Mouse (Mus musculus): Measurements from ENCODE around the gene Naaladl2. TPM values are rescaled to one million over a fixed set of nuclear protein-coding genes. Genes with fewer than 3 reads are reported as not detected.

Gene Naaladl2
- polyA plus RNA-seq, 1 experiment from 2014 or later = 3.3 TPM

DNA sequence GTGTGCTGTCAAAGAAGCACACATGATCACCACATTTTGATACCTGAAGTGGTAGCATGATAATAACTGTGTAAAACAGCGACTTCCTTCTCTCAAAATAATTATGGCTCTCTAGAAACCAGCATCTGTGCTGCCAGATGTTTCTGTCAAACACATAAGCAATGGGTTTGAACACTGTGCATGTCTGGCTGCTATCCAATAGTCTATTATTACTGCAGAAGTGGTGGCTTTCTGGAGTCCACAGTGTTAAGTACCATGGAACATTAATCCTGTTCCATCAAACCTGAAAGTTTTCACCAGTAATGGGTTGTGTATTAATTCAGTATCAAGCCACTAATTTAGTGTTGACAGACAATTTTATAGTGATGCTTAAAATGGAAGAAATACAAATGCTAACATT, 629.1 kb downstream of the Naaladl2 start:
- no peak overlapping the region for H3K4me3 ChIP-seq (ENCODE audit: low read length)
- 38% methylated on average over 1 of the region's 1 CpGs for WGBS
- no peaks in the 10 kb centered on the region for H3K27me3 ChIP-seq (replicated peaks; ENCODE audit: control insufficient read depth, insufficient read depth, low read length)
- H3K9ac ChIP-seq (ENCODE audit: low read depth, low read length) = no peak overlapping the region
- no peak for ATAC-seq
- H3K36me3 ChIP-seq (ENCODE audit: control insufficient read depth, insufficient read depth, low read length) = no peaks in the 10 kb centered on the region
- H3K4me1 ChIP-seq (ENCODE audit: control insufficient read depth, insufficient read depth, low read length) = no peaks in the 10 kb centered on the region
- no peak overlapping the region for H3K4me2 ChIP-seq (ENCODE audit: low read depth, low read length)
- no peaks in the 10 kb centered on the region for H3K9me3 ChIP-seq (ENCODE audit: control insufficient read depth, low read length)
- H3K27ac ChIP-seq (ENCODE audit: low read length) = no peak overlapping the region

DNA sequence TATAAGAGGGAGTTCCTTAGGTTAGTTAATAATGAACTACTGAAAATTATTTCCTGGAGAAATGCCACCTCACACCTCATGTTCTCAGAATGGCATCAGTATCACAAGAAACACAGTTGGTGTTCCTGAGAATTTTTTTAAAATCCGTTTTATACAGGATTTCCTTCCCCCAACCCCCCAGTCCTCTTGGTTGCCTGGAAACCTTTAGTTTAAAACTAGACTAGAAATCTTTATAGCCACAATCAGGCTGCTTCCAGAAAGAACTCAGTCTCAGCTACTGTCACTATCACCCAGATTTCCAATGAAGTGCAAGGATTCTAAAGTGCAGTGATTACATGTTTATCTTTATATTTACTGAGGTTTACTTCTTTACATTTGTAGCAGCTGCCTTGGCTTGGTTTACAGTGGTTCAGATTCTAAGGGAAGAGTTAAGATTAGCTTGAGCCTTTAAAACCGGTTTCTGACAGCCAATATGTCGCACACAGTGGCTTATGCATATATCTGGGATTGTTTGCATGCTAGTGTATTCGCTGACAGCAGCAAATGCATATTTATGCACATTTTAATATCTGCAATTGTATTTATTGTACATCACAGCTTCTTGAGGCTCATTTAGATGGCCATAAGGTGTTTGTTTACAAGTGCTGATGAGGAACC, 657.5 kb downstream of the Naaladl2 start:
- WGBS = 62% methylated on average over 4 of the region's 4 CpGs
- no peaks in the 10 kb centered on the region for H3K9me3 ChIP-seq (ENCODE audit: control insufficient read depth, low read length)
- no peak for ATAC-seq

DNA sequence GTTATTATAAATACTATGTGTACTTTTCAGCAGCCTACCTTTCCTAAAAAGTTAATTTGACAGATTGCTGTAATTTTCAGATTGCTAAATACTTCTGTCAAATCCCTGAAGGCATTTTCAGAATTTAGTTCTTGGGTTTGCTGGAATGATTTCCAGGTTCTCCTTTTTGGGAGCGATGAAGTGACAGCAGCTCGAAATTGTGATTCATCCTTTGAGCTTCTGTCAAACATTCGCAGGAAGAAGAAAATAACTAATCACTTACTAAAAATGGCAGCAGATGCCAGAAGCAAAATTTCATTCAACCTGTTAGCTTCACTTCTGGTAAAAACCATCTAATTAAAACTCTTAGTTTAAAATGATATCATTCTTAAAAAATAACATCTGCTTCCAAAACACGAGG, 680.1 kb downstream of the Naaladl2 start:
- H3K4me1 ChIP-seq (ENCODE audit: control insufficient read depth, insufficient read depth, low read length) = no peaks in the 10 kb centered on the region
- WGBS = 85% methylated on average over 4 of the region's 4 CpGs

More for the DNA sequence above, 657.5 kb downstream of the Naaladl2 start:
- H3K4me2 ChIP-seq (ENCODE audit: low read depth, low read length) = no peak overlapping the region
- no peak overlapping the region for H3K27ac ChIP-seq (ENCODE audit: low read length)
- H3K4me3 ChIP-seq (ENCODE audit: low read length) = no peak overlapping the region
- no peak overlapping the region for H3K9ac ChIP-seq (ENCODE audit: low read depth, low read length)
- no peaks in the 10 kb centered on the region; the same call in 1 of the 2 replicates for H3K4me1 ChIP-seq (ENCODE audit: control insufficient read depth, insufficient read depth, low read length)
- no peaks in the 10 kb centered on the region for H3K27me3 ChIP-seq (replicated peaks; ENCODE audit: control insufficient read depth, insufficient read depth, low read length)
- no peaks in the 10 kb centered on the region for H3K36me3 ChIP-seq (ENCODE audit: control insufficient read depth, insufficient read depth, low read length)

DNA sequence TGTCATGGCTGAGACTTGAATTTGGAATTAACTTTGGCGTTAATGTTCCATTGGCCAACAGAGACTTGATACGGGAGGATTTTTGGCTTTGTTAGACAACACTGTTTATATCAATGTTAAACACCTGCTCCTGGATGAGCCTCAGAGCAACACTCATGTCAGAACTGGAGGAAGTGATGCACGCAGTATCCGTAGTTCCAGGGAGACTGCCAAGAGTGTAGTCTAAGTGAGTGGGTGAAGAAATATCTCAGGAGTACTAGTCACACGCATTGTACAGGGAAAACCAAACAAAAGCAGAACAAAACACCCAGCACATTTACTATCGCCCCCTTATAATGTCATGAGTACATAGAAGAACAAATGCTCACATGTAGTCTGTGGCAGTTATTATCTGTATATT, 703.4 kb downstream of the Naaladl2 start:
- Histone ChIP-seq H3K4me2 (ENCODE audit: low read depth, low read length) (no peak overlapping the region), H3K36me3 (ENCODE audit: control insufficient read depth, insufficient read depth, low read length) (no peaks in the 10 kb centered on the region), H3K27me3 (replicated peaks; ENCODE audit: control insufficient read depth, insufficient read depth, low read length) (no peaks in the 10 kb centered on the region), H3K9ac (ENCODE audit: low read depth, low read length) (no peak overlapping the region), H3K27ac (ENCODE audit: low read length) (no peak overlapping the region), H3K4me1 (ENCODE audit: control insufficient read depth, insufficient read depth, low read length) (no peaks in the 10 kb centered on the region), H3K9me3 (ENCODE audit: control insufficient read depth, low read length) (no peaks in the 10 kb centered on the region), H3K4me3 (ENCODE audit: low read length) (no peak overlapping the region)
- no peak for ATAC-seq
- 69% methylated on average over 6 of the region's 6 CpGs for WGBS

More for the DNA sequence above, 680.1 kb downstream of the Naaladl2 start:
- no peaks in the 10 kb centered on the region for H3K36me3 ChIP-seq (ENCODE audit: control insufficient read depth, insufficient read depth, low read length)
- no peak for ATAC-seq
- no peak overlapping the region for H3K9ac ChIP-seq (ENCODE audit: low read depth, low read length)
- H3K4me2 ChIP-seq (ENCODE audit: low read depth, low read length) = no peak overlapping the region
- H3K9me3 ChIP-seq (ENCODE audit: control insufficient read depth, low read length) = no peaks in the 10 kb centered on the region
- no peak overlapping the region for H3K4me3 ChIP-seq (ENCODE audit: low read length)
- no peaks in the 10 kb centered on the region for H3K27me3 ChIP-seq (replicated peaks; ENCODE audit: control insufficient read depth, insufficient read depth, low read length)
- no peak overlapping the region for H3K27ac ChIP-seq (ENCODE audit: low read length)

DNA sequence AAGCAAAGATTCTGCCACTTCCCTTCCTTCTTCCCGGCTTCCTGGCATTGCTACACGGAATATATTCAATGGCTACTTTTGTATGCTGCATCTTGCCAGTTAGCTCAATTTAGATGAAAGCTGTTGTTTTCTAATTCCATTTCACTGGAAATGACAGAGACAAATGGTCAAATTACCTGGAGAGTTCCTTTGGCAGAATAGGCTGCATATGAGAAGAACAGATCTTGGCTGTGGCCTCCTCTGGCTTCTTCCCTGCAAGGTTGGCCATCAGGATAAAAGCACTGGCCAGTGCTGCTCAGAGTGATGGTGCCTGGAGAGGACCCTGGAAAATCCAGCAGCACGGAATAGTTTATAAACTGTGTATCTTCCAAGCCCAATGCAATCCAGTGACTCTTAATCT, 711.3 kb downstream of the Naaladl2 start:
- ATAC-seq = no peak

DNA sequence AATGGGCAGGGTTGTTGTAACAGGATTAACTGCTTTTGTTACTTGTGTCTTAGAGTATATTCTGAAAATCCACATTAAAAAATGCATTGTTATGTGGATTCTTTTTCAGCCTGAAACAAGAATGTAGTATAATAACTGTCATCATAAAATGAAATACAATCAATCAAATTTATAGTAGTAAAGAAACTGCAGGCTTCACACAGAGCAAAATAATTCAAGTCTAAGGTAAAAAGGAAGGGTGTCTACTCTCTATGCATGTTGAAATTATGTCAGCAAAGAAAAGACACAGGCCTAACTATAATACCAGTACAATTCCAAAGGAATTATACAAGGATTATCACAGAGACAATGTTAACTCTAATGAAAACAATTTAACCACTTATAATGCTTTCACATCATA, 752.3 kb downstream of the Naaladl2 start:
- no peak overlapping the region for H3K27ac ChIP-seq (ENCODE audit: low read length)
- no peak overlapping the region for H3K4me3 ChIP-seq (ENCODE audit: low read length)
- H3K36me3 ChIP-seq (ENCODE audit: control insufficient read depth, insufficient read depth, low read length) = no peaks in the 10 kb centered on the region
- no peak overlapping the region for H3K4me2 ChIP-seq (ENCODE audit: low read depth, low read length)
- H3K4me1 ChIP-seq (ENCODE audit: control insufficient read depth, insufficient read depth, low read length) = no peaks in the 10 kb centered on the region
- no peaks in the 10 kb centered on the region for H3K9me3 ChIP-seq (ENCODE audit: control insufficient read depth, low read length)
- no peak for ATAC-seq
- H3K27me3 ChIP-seq (replicated peaks; ENCODE audit: control insufficient read depth, insufficient read depth, low read length) = no peaks in the 10 kb centered on the region
- no peak overlapping the region for H3K9ac ChIP-seq (ENCODE audit: low read depth, low read length)

More for the DNA sequence above, 711.3 kb downstream of the Naaladl2 start:
- WGBS = 78% methylated on average over 3 of the region's 3 CpGs
- H3K36me3 ChIP-seq (ENCODE audit: control insufficient read depth, insufficient read depth, low read length) = no peaks in the 10 kb centered on the region
- H3K4me1 ChIP-seq (ENCODE audit: control insufficient read depth, insufficient read depth, low read length) = no peaks in the 10 kb centered on the region
- no peak overlapping the region for H3K27ac ChIP-seq (ENCODE audit: low read length)
- no peak overlapping the region for H3K9ac ChIP-seq (ENCODE audit: low read depth, low read length)
- H3K4me3 ChIP-seq (ENCODE audit: low read length) = no peak overlapping the region
- H3K9me3 ChIP-seq (ENCODE audit: control insufficient read depth, low read length) = no peaks in the 10 kb centered on the region
- H3K27me3 ChIP-seq (replicated peaks; ENCODE audit: control insufficient read depth, insufficient read depth, low read length) = no peaks in the 10 kb centered on the region
- no peak overlapping the region for H3K4me2 ChIP-seq (ENCODE audit: low read depth, low read length)

DNA sequence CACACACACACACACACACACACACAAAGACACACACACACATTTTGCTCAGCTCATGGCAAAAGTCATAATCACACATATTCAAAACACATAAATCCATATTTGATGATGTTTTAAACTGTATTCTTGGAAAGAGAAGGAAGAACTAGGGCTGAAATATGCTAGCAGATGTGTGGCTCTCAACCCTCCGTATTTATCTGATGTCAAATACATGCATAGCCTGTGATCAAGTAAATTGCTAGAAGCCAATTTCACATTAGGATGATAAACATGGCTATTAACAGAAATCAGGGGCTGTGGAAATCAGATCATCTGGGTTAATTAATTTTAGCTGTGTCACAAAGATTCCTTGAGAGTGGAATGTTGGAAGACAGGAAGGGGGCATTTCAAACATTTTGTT, 752.8 kb downstream of the Naaladl2 start:
- no peak overlapping the region for H3K4me2 ChIP-seq (ENCODE audit: low read depth, low read length)
- H3K4me3 ChIP-seq (ENCODE audit: low read length) = no peak overlapping the region
- no peaks in the 10 kb centered on the region for H3K36me3 ChIP-seq (ENCODE audit: control insufficient read depth, insufficient read depth, low read length)
- H3K27me3 ChIP-seq (replicated peaks; ENCODE audit: control insufficient read depth, insufficient read depth, low read length) = no peaks in the 10 kb centered on the region
- H3K4me1 ChIP-seq (ENCODE audit: control insufficient read depth, insufficient read depth, low read length) = no peaks in the 10 kb centered on the region
- no peaks in the 10 kb centered on the region for H3K9me3 ChIP-seq (ENCODE audit: control insufficient read depth, low read length)
- WGBS = 57% methylated on average over 1 of the region's 1 CpGs
- H3K9ac ChIP-seq (ENCODE audit: low read depth, low read length) = no peak overlapping the region
- no peak for ATAC-seq
- no peak overlapping the region for H3K27ac ChIP-seq (ENCODE audit: low read length)

DNA sequence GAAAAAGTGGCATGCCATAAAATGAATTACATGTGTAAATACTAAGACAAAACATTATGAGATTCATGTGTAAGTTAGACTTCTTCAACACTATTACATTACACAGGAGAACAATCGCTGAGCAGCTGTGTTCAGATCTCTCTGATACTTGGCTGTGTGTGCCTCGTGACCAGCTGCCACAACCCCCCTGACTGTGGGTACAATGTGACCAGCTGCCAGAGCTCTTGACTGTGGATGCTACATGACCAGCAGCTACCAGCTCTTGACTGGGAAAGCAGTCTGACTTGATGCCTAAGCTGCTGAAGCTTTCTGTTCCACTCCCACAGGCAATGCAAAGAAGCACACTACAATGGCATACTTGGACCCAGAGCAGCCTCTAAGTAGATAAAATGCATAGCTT, 789.1 kb downstream of the Naaladl2 start:
- Histone ChIP-seq H3K36me3 (ENCODE audit: control insufficient read depth, insufficient read depth, low read length) (no peaks in the 10 kb centered on the region), H3K4me2 (ENCODE audit: low read depth, low read length) (no peak overlapping the region), H3K9me3 (ENCODE audit: control insufficient read depth, low read length) (no peaks in the 10 kb centered on the region), H3K4me3 (ENCODE audit: low read length) (no peak overlapping the region), H3K4me1 (ENCODE audit: control insufficient read depth, insufficient read depth, low read length) (no peaks in the 10 kb centered on the region), H3K27ac (ENCODE audit: low read length) (no peak overlapping the region), H3K27me3 (replicated peaks; ENCODE audit: control insufficient read depth, insufficient read depth, low read length) (no peaks in the 10 kb centered on the region), H3K9ac (ENCODE audit: low read depth, low read length) (no peak overlapping the region)
- WGBS = 62% methylated on average over 2 of the region's 2 CpGs
- ATAC-seq = no peak

DNA sequence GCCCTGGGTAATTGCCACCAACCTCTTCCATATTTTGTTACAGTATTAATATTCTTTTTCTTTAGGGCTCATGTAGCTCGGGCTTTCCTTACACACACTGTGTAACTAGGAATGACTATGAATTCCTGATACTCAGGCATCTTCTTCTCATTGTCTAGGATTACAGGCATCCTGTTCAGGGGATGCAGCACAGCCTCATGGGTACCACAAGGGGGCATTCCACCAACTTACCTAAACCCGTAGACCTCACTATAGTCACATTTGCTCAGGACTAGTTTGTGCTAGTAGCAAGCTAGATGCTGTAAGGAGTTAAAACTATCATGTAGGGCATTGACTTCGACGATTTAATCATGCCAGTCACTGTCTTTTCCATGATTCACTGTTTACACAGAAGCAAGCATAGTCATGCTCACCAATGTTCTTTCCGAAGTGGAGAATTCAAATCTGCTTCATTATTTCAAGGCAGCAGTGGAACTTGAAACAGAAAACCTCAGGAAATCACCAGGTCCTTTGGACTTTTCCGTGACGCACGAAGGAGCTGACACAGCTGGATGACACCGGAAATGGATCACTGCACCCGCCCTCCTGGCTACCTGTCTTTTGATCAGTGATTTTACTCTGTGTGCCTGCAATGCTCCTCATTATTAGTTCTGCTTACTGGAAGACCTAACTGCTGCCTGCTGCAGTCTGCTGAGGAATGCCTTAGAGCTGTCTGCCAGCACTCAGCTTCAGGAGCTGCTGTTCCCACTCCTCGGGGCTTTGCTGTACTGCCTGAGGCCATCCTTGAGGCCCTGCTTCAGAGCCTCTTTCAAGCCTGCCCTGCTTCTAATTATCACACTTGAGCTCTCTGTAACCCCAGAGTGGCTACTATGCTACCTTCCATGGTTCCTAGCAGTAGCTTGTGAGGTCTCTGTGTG, 822.3 kb downstream of the Naaladl2 start:
- Histone ChIP-seq H3K9me3 (ENCODE audit: control insufficient read depth, low read length) (no peaks in the 10 kb centered on the region), H3K9ac (ENCODE audit: low read depth, low read length) (no peak overlapping the region), H3K4me3 (ENCODE audit: low read length) (no peak overlapping the region), H3K27ac (ENCODE audit: low read length) (no peak overlapping the region), H3K36me3 (ENCODE audit: control insufficient read depth, insufficient read depth, low read length) (no peaks in the 10 kb centered on the region), H3K27me3 (replicated peaks; ENCODE audit: control insufficient read depth, insufficient read depth, low read length) (no peaks in the 10 kb centered on the region), H3K4me2 (ENCODE audit: low read depth, low read length) (no peak overlapping the region), H3K4me1 (ENCODE audit: control insufficient read depth, insufficient read depth, low read length) (no peaks in the 10 kb centered on the region)
- 84% methylated on average over 11 of the region's 11 CpGs for WGBS
- no peak for ATAC-seq
